Mouse (Mus musculus): ENCODE results near the gene Vta1. TPM values are rescaled to one million over a fixed set of nuclear protein-coding genes. Genes with fewer than 3 reads are reported as not detected.

Gene Vta1
- polyA plus RNA-seq, 1 experiment, result 47.2 TPM

DNA sequence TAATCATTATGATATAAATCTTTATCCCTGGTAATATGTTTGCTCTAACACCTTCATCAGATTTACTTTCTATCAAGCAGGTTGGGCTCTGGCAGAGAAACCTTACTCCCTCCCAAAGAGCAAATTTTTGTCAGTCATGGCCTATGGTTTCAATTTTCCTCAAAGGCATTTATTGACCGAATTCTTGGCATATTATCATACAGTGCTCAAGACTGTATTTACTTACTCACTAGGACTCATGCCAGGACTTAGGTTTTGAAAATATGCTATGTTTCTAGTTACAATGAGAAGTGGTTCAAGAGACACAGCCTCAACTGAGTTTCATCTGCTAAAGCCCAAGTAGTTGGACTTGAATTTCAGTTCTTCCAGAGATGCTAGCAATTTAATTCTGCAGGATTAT is 65.7 kb downstream of the Vta1 start:
- H3K79me2 ChIP-seq (ENCODE audit: control insufficient read depth, insufficient read depth), result no peaks in the 10 kb centered on the region
- H3K4me3 ChIP-seq (ENCODE audit: insufficient read depth, poor library complexity, severe bottlenecking), result no peak overlapping the region
- no peak for TF ChIP-seq MYOD1 (IDR thresholded peaks at IDR 0.05; ENCODE audit: control insufficient read depth, insufficient read length, low read depth)
- TF ChIP-seq USF1 (IDR thresholded peaks at IDR 0.05; ENCODE audit: low read depth), result no peak
- no peak for TF ChIP-seq CEBPB (IDR thresholded peaks at IDR 0.05; ENCODE audit: low read depth)
- TF ChIP-seq FOSL1 (IDR thresholded peaks at IDR 0.05; ENCODE audit: insufficient read depth, low read length, poor library complexity, severe bottlenecking), result no peak
- TF ChIP-seq MYOG (IDR thresholded peaks at IDR 0.05; ENCODE audit: control insufficient read depth, extremely low read depth, insufficient read length), result no peak
- no peak for TF ChIP-seq CTCF (IDR thresholded peaks at IDR 0.05; ENCODE audit: control insufficient read depth, insufficient read depth, insufficient read length)
- no peak for TF ChIP-seq MAX (IDR thresholded peaks at IDR 0.05)
- H3K36me3 ChIP-seq (ENCODE audit: control insufficient read depth, insufficient read depth), result no peaks in the 10 kb centered on the region
- no peaks in the 10 kb centered on the region for H3K79me3 ChIP-seq (ENCODE audit: low read depth)
- no peak overlapping the region for H3ac ChIP-seq (ENCODE audit: control insufficient read depth, insufficient read length, low read depth)
- H3K27me3 ChIP-seq (ENCODE audit: control insufficient read depth, insufficient read depth, insufficient read length), result no peaks in the 10 kb centered on the region

DNA sequence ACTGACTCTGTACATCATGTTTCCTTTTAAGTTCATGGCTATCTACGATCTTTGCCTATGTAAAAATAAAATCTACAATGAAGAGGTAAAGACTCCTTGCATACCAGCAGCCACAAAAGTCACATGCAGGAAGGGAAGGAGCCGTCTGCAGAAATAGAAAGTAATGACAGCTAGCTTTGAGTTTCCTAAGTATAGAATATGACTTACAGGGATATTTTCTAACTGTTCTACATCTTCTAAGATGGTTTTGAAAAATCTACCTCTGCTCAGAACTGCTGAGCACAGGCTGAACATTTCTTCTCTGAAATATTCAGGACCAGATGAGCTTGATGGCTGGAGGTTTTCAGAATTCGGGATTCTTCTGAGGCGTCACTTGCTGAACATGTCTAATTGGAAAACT is 66.3 kb downstream of the Vta1 start:
- Histone ChIP-seq H3K4me3 (ENCODE audit: insufficient read depth, poor library complexity, severe bottlenecking) (no peak overlapping the region), H3ac (ENCODE audit: control insufficient read depth, insufficient read length, low read depth) (no peak overlapping the region), H3K27me3 (ENCODE audit: control insufficient read depth, insufficient read depth, insufficient read length) (no peaks in the 10 kb centered on the region), H3K79me2 (ENCODE audit: control insufficient read depth, insufficient read depth) (no peaks in the 10 kb centered on the region), H3K79me3 (ENCODE audit: low read depth) (no peaks in the 10 kb centered on the region), H3K36me3 (ENCODE audit: control insufficient read depth, insufficient read depth) (no peaks in the 10 kb centered on the region)
- TF ChIP-seq USF1 (IDR thresholded peaks at IDR 0.05; ENCODE audit: low read depth), result no peak
- no peak for TF ChIP-seq FOSL1 (IDR thresholded peaks at IDR 0.05; ENCODE audit: insufficient read depth, low read length, poor library complexity, severe bottlenecking)
- no peak for TF ChIP-seq MYOD1 (IDR thresholded peaks at IDR 0.05; ENCODE audit: control insufficient read depth, insufficient read length, low read depth)
- no peak for TF ChIP-seq MYOG (IDR thresholded peaks at IDR 0.05; ENCODE audit: control insufficient read depth, extremely low read depth, insufficient read length)
- TF ChIP-seq MAX (IDR thresholded peaks at IDR 0.05), result no peak
- no peak for TF ChIP-seq CEBPB (IDR thresholded peaks at IDR 0.05; ENCODE audit: low read depth)
- no peak for TF ChIP-seq CTCF (IDR thresholded peaks at IDR 0.05; ENCODE audit: control insufficient read depth, insufficient read depth, insufficient read length)

DNA sequence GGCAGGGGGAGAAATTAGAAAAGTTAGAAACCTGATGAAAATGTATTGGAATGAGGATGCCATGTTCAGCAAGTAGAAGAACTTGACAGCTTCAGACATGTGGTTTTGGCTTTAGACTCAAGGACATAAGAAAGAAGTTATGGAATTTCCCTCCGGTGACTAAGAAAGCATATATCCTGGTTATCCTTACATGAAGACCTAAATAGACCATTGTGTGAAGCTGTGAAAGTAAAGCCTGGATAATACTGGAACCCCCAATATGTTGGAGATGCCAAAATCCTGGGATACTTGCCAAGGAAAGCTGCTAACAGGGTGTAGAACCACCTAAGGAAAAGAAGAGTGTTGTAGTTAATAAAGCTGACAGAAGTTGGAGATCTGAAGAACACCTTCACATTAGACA is 79.7 kb downstream of the Vta1 start:
- no peak for TF ChIP-seq USF1 (IDR thresholded peaks at IDR 0.05; ENCODE audit: low read depth)
- no peak for TF ChIP-seq FOSL1 (IDR thresholded peaks at IDR 0.05; ENCODE audit: insufficient read depth, low read length, poor library complexity, severe bottlenecking)
- TF ChIP-seq CEBPB (IDR thresholded peaks at IDR 0.05; ENCODE audit: low read depth), result no peak
- no peak for TF ChIP-seq MAX (IDR thresholded peaks at IDR 0.05)
- TF ChIP-seq CTCF (IDR thresholded peaks at IDR 0.05; ENCODE audit: control insufficient read depth, insufficient read depth, insufficient read length), result no peak
- TF ChIP-seq MYOG (IDR thresholded peaks at IDR 0.05; ENCODE audit: control insufficient read depth, extremely low read depth, insufficient read length), result no peak
- no peak for TF ChIP-seq MYOD1 (IDR thresholded peaks at IDR 0.05; ENCODE audit: control insufficient read depth, insufficient read length, low read depth)
- H3K4me3 ChIP-seq (ENCODE audit: insufficient read depth, poor library complexity, severe bottlenecking), result no peak overlapping the region

DNA sequence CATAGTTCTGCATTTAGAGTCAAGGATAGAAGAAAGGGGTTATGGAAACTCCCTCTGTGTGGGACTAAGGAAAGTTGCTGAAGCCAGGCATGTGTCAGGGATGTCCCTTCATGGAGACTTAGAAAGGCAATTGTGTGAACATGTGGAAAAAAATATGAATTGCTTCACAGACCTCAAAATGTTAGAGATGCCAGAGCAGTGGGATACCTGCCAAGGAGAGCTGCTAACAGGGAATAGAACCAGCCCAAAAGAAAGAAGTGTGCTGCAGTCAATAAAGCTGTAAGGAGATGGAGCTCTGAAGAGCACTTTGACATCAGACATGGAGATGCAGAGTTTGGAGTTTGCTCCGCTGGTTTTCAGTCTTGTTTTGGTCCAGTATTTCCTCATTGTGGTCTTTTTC is 86.2 kb downstream of the Vta1 start:
- Histone ChIP-seq H3K4me3 (ENCODE audit: insufficient read depth, poor library complexity, severe bottlenecking) (no peak overlapping the region), H3K36me3 (ENCODE audit: control insufficient read depth, insufficient read depth) (no peaks in the 10 kb centered on the region), H3K27me3 (ENCODE audit: control insufficient read depth, insufficient read depth, insufficient read length) (no peaks in the 10 kb centered on the region), H3K79me3 (ENCODE audit: low read depth) (no peaks in the 10 kb centered on the region), H3K79me2 (ENCODE audit: control insufficient read depth, insufficient read depth) (no peaks in the 10 kb centered on the region), H3ac (ENCODE audit: control insufficient read depth, insufficient read length, low read depth) (no peak overlapping the region)
- TF ChIP-seq USF1 (IDR thresholded peaks at IDR 0.05; ENCODE audit: low read depth) (no peak), MYOG (IDR thresholded peaks at IDR 0.05; ENCODE audit: control insufficient read depth, extremely low read depth, insufficient read length) (no peak), FOSL1 (IDR thresholded peaks at IDR 0.05; ENCODE audit: insufficient read depth, low read length, poor library complexity, severe bottlenecking) (no peak), CTCF (IDR thresholded peaks at IDR 0.05; ENCODE audit: control insufficient read depth, insufficient read depth, insufficient read length) (no peak), CEBPB (IDR thresholded peaks at IDR 0.05; ENCODE audit: low read depth) (no peak), MYOD1 (IDR thresholded peaks at IDR 0.05; ENCODE audit: control insufficient read depth, insufficient read length, low read depth) (no peak), MAX (IDR thresholded peaks at IDR 0.05) (no peak)

More for the DNA sequence above, 79.7 kb downstream of the Vta1 start:
- no peaks in the 10 kb centered on the region for H3K36me3 ChIP-seq (ENCODE audit: control insufficient read depth, insufficient read depth)
- no peaks in the 10 kb centered on the region for H3K79me3 ChIP-seq (ENCODE audit: low read depth)
- H3K27me3 ChIP-seq (ENCODE audit: control insufficient read depth, insufficient read depth, insufficient read length), result no peaks in the 10 kb centered on the region
- H3K79me2 ChIP-seq (ENCODE audit: control insufficient read depth, insufficient read depth), result no peaks in the 10 kb centered on the region
- no peak overlapping the region for H3ac ChIP-seq (ENCODE audit: control insufficient read depth, insufficient read length, low read depth)

DNA sequence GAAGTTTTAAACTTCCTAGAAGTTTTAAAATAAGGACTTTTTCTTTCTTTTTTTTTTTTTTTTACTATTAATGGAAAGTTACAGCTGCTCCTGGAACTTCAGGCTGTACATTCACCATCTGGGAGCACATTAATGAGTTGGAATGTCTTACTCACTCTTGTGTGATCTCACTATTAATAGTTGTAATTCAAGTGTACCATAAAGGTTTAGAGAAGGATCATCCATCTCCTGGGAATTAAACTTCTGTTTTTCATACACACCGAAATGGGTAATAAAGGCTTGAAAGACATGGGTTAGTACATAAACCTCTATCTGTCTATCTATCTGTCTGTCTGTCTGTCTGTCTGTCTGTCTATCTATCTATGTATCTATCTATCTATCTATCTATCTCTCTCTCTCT is 87.1 kb downstream of the Vta1 start:
- Histone ChIP-seq H3ac (ENCODE audit: control insufficient read depth, insufficient read length, low read depth) (no peak overlapping the region), H3K27me3 (ENCODE audit: control insufficient read depth, insufficient read depth, insufficient read length) (no peaks in the 10 kb centered on the region), H3K79me3 (ENCODE audit: low read depth) (no peaks in the 10 kb centered on the region), H3K79me2 (ENCODE audit: control insufficient read depth, insufficient read depth) (no peaks in the 10 kb centered on the region), H3K36me3 (ENCODE audit: control insufficient read depth, insufficient read depth) (no peaks in the 10 kb centered on the region), H3K4me3 (ENCODE audit: insufficient read depth, poor library complexity, severe bottlenecking) (no peak overlapping the region)
- TF ChIP-seq FOSL1 (IDR thresholded peaks at IDR 0.05; ENCODE audit: insufficient read depth, low read length, poor library complexity, severe bottlenecking) (no peak), USF1 (IDR thresholded peaks at IDR 0.05; ENCODE audit: low read depth) (no peak), MYOD1 (IDR thresholded peaks at IDR 0.05; ENCODE audit: control insufficient read depth, insufficient read length, low read depth) (peak; percentile 13), MYOG (IDR thresholded peaks at IDR 0.05; ENCODE audit: control insufficient read depth, extremely low read depth, insufficient read length) (no peak)

DNA sequence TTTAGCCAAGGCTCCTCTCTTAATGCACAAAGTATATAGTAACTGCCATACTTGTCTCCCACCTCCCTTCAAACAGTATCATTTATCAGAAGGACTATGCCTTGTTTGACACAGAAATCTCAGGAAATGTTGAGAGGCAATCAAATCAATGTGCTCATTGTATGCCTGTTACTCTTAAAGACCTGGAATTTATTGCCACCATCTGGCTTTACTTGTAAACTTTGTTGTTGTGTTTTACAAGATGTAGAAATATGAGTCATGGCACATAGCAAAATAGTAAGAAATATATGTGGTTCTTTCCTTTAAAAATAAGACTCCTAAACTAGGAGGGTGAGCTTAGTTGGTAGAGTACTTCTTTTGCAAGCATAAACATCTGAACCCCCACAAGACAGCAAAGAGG is 89.9 kb downstream of the Vta1 start:
- no peaks in the 10 kb centered on the region for H3K27me3 ChIP-seq (ENCODE audit: control insufficient read depth, insufficient read depth, insufficient read length)
- H3K79me2 ChIP-seq (ENCODE audit: control insufficient read depth, insufficient read depth), result no peaks in the 10 kb centered on the region
- no peaks in the 10 kb centered on the region for H3K79me3 ChIP-seq (ENCODE audit: low read depth)
- H3K4me3 ChIP-seq (ENCODE audit: insufficient read depth, poor library complexity, severe bottlenecking), result no peak overlapping the region
- TF ChIP-seq MAX (IDR thresholded peaks at IDR 0.05) (no peak), CEBPB (IDR thresholded peaks at IDR 0.05; ENCODE audit: low read depth) (no peak), FOSL1 (IDR thresholded peaks at IDR 0.05; ENCODE audit: insufficient read depth, low read length, poor library complexity, severe bottlenecking) (no peak), CTCF (IDR thresholded peaks at IDR 0.05; ENCODE audit: control insufficient read depth, insufficient read depth, insufficient read length) (no peak), MYOD1 (IDR thresholded peaks at IDR 0.05; ENCODE audit: control insufficient read depth, insufficient read length, low read depth) (no peak), USF1 (IDR thresholded peaks at IDR 0.05; ENCODE audit: low read depth) (no peak), MYOG (IDR thresholded peaks at IDR 0.05; ENCODE audit: control insufficient read depth, extremely low read depth, insufficient read length) (no peak)
- no peak overlapping the region for H3ac ChIP-seq (ENCODE audit: control insufficient read depth, insufficient read length, low read depth)
- no peaks in the 10 kb centered on the region for H3K36me3 ChIP-seq (ENCODE audit: control insufficient read depth, insufficient read depth)
